14 mouse cellular contexts compared by ENCODE assay signal in genomic region chr4:105215726-105216410, GRCm38 (mm10). TPM values are rescaled to one million over a fixed set of nuclear protein-coding genes. Genes with fewer than 3 reads are reported as not detected.
A peak's percentile ranks its signal among the peaks of the same experiment; 100 is the strongest.
DNase-seq lines count a peak whose midpoint lies in the region; ATAC-seq and TF ChIP-seq lines count a peak whose summit lies in the region.
"Had no signal": no experiment of that assay in that cellular context is flagged by ENCODE, and none has a peak within 500 bp of the region (broad histone marks: within the 10 kb centered on the region; RNA-seq: fewer than 3 reads in every experiment).

No protein-coding gene starts in this region.

- H3K9ac ChIP-seq in midbrain, embryonic 14.5 days (replicated peaks; ENCODE audit: low read length) = no peak overlapping the region
- no peak overlapping the region for H3K9ac ChIP-seq in forebrain, embryonic 13.5 days
- H3K9ac ChIP-seq: embryonic facial prominence, embryonic 13.5 days; forebrain, postnatal 0 days had no signal

- no peak overlapping the region for H3K4me2 ChIP-seq in midbrain, embryonic 14.5 days (ENCODE audit: low read length)
- H3K4me2 ChIP-seq in forebrain, embryonic 13.5 days = no peak overlapping the region
- H3K4me2 ChIP-seq: embryonic facial prominence, embryonic 13.5 days had no signal

- H3K9me3 ChIP-seq in megakaryocyte, embryonic 14.5 days = no peaks in the 10 kb centered on the region
- H3K9me3 ChIP-seq in midbrain, embryonic 14.5 days (ENCODE audit: control insufficient read depth, low read length) = no peaks in the 10 kb centered on the region
- H3K9me3 ChIP-seq in forebrain, embryonic 13.5 days (replicated peaks) = no peaks in the 10 kb centered on the region
- H3K9me3 ChIP-seq: embryonic facial prominence, embryonic 13.5 days had no signal

- TF ChIP-seq CTCF in gastrocnemius, adult 2 months (IDR thresholded peaks at IDR 0.05) = no peak

- 86% methylated on average over 12 of the region's 12 CpGs for WGBS in midbrain, embryonic 14.5 days
- WGBS in forebrain, embryonic 13.5 days = 88% methylated on average over 12 of the region's 12 CpGs

- peaks cover 88% of the 10 kb centered on the region for H3K36me3 ChIP-seq in megakaryocyte, embryonic 14.5 days (replicated peaks; ENCODE audit: low read length)
- peaks cover 5% of the 10 kb centered on the region; the same call in 1 of the 2 replicates for H3K36me3 ChIP-seq in midbrain, embryonic 14.5 days (ENCODE audit: control insufficient read depth, insufficient read depth, low read length)
- H3K36me3 ChIP-seq in forebrain, embryonic 13.5 days (ENCODE audit: poor library complexity, severe bottlenecking) = peaks cover 69% of the 10 kb centered on the region

- peak overlapping the region; percentile 63 for H3K27ac ChIP-seq in gastrocnemius, adult 2 months
- no peak overlapping the region for H3K27ac ChIP-seq in midbrain, embryonic 14.5 days (replicated peaks; ENCODE audit: low read depth, low read length)
- no peak overlapping the region for H3K27ac ChIP-seq in forebrain, embryonic 13.5 days

- intact Hi-C loops in gastrocnemius, adult 2 months (cut with DNase I) = loop anchor here (2.0 kb wide), 1 partner anchor 291 kb away; no protein-coding TSS in a partner anchor

- no peak for DNase-seq in gastrocnemius, adult 2 months
- DNase-seq in gastrocnemius, postnatal 25 days = no peak
- DNase-seq in kidney, postnatal 36 days = peak; percentile 54 to 72
- no peak for DNase-seq in midbrain, embryonic 14.5 days
- no peak for DNase-seq in layer of hippocampus, postnatal 36 days
- DNase-seq: cerebellum, postnatal 14 days; forebrain, postnatal 0 days; thymus, postnatal 14 days had no signal

- no peaks in the 10 kb centered on the region for H3K27me3 ChIP-seq in megakaryocyte, embryonic 14.5 days (replicated peaks)
- H3K27me3 ChIP-seq in midbrain, embryonic 14.5 days (ENCODE audit: control insufficient read depth, insufficient read depth, low read length) = no peaks in the 10 kb centered on the region
- no peaks in the 10 kb centered on the region for H3K27me3 ChIP-seq in forebrain, embryonic 13.5 days
- H3K27me3 ChIP-seq: embryonic facial prominence, embryonic 13.5 days; Patski had no signal

- peaks cover 67% of the 10 kb centered on the region for H3K4me1 ChIP-seq in megakaryocyte, embryonic 14.5 days
- H3K4me1 ChIP-seq in midbrain, embryonic 14.5 days (ENCODE audit: control insufficient read depth, insufficient read depth, low read length) = no peaks in the 10 kb centered on the region
- peaks cover 18% of the 10 kb centered on the region for H3K4me1 ChIP-seq in forebrain, embryonic 13.5 days
- H3K4me1 ChIP-seq: embryonic facial prominence, embryonic 13.5 days had no signal

- ATAC-seq in megakaryocyte, adult 5-6 weeks (ENCODE audit: poor library complexity, severe bottlenecking) = no peak
- no peak for ATAC-seq in midbrain, embryonic 14.5 days (ENCODE audit: low FRiP score, low TSS enrichment)
- no peak for ATAC-seq in forebrain, embryonic 13.5 days
- ATAC-seq: forebrain, postnatal 0 days; midbrain, embryonic 16.5 days; Patski had no signal

- peak overlapping the region; percentile 34 for H3K4me3 ChIP-seq in gastrocnemius, adult 2 months
- peak overlapping the region; percentile 47 for H3K4me3 ChIP-seq in megakaryocyte, embryonic 14.5 days (replicated peaks)
- H3K4me3 ChIP-seq in midbrain, embryonic 14.5 days (replicated peaks; ENCODE audit: low read depth, low read length) = no peak overlapping the region
- no peak overlapping the region for H3K4me3 ChIP-seq in forebrain, embryonic 13.5 days
- H3K4me3 ChIP-seq: embryonic facial prominence, embryonic 13.5 days had no signal

RNA-seq across cellular contexts. Expression of gene Plpp3, which starts 58.7 kb away (rescaled TPM):
- total RNA-seq in gastrocnemius, adult 2 months (2021) = 10 to 100 TPM; 45.8 to 69.1 TPM
- 10 to 100 TPM; 43.7 to 50.2 TPM for total RNA-seq in gastrocnemius, postnatal 25 days (2021)
- 4.2 and 6.9 TPM in 2 replicates for polyA plus RNA-seq in megakaryocyte, embryonic 14.5 days (2012; ENCODE audit: insufficient read depth, low replicate concordance)
- total RNA-seq in megakaryocyte, adult 5-6 weeks (2015) = 0.29 and 0.48 TPM in 2 replicates
- total RNA-seq in megakaryocyte, adult 5-6 weeks (2017) = 0.29 and 0.37 TPM in 2 replicates
- 51.7 and 62.4 TPM in 2 replicates for polyA plus RNA-seq in midbrain, embryonic 14.5 days (2014; fragmentation: Nextera tagmentation; extraction: Ambion mirVana)
- total RNA-seq in layer of hippocampus, postnatal 36 days (2021) = 100 to 1,000 TPM; 185 to 202 TPM
- polyA plus RNA-seq in forebrain, embryonic 13.5 days (2015; fragmentation: Nextera tagmentation; extraction: Ambion mirVana) = 85.7 and 87.9 TPM in 2 replicates

Comparison
In these comparisons a context has a peak if more than half of its experiments do, and no peak if none do; other contexts are left out.
1. DNase-seq: peak in kidney, postnatal 36 days (2 of 2); none in gastrocnemius, adult 2 months (single experiment), gastrocnemius, postnatal 25 days (single experiment), midbrain, embryonic 14.5 days (single experiment) and layer of hippocampus, postnatal 36 days (0 of 2).
2. H3K4me3 ChIP-seq: peak in gastrocnemius, adult 2 months (single experiment) and megakaryocyte, embryonic 14.5 days (single experiment); none in midbrain, embryonic 14.5 days (single experiment) and forebrain, embryonic 13.5 days (single experiment).
3. RNA of gene Plpp3, which starts 58.7 kb away (total RNA-seq): 185 to 202 TPM in layer of hippocampus, postnatal 36 days, 45.8 to 69.1 TPM in gastrocnemius, adult 2 months and 43.7 to 50.2 TPM in gastrocnemius, postnatal 25 days; 0.29 to 0.48 TPM in megakaryocyte, adult 5-6 weeks; every median in the first group is over 10 times any median in the second.